Mouse (Mus musculus): ENCODE data around the gene Gm37240. TPM values are rescaled to one million over a fixed set of nuclear protein-coding genes. Genes with fewer than 3 reads are reported as not detected.

Gene Gm37240
- total and polyA plus RNA-seq, 3 experiments, result not detected

DNA sequence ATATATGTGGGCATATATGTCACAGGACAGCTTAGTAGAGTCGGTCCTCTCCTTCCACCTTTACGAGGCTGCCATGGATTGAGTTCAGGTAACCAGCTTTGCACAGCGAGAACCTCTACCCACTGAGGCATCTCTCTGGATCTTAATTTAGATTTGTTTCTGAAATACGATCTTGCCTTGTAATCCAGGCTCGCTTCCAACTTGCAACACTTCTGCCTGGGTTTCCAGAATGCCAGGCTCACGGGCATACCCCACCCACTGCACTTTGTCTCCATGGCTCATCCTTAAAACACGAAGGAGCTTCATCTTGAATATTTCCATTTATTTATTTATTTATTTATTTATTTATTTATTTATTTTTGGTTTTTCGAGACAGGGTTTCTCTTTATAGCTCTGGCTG is 202.0 kb downstream of the Gm37240 start:
- no peak for TF ChIP-seq TAL1 (conservative IDR thresholded peaks at IDR 0.05; ENCODE audit: low read depth, low read length)
- TF ChIP-seq POLR2AphosphoS5 (IDR thresholded peaks at IDR 0.05; ENCODE audit: insufficient replicate concordance, low read depth, low read length), result no peak
- TF ChIP-seq CTCF (IDR thresholded peaks at IDR 0.05; ENCODE audit: low read depth, low read length), result no peak
- TF ChIP-seq GATA1 (IDR thresholded peaks at IDR 0.05; ENCODE audit: borderline replicate concordance, low read length), result no peak
- TF ChIP-seq GATA2 (IDR thresholded peaks at IDR 0.05; ENCODE audit: borderline replicate concordance, low read depth, low read length), result no peak
- Histone ChIP-seq H3K9me3 (replicated peaks) (no peaks in the 10 kb centered on the region), H3K27me3 (ENCODE audit: insufficient read depth, low read length) (peaks cover 19% of the 10 kb centered on the region), H3K4me1 (ENCODE audit: insufficient read depth, low read depth, low read length) (no peaks in the 10 kb centered on the region), H3K4me3 (ENCODE audit: low read depth, low read length) (no peak overlapping the region), H3K36me3 (replicated peaks) (no peaks in the 10 kb centered on the region)
- DNase-seq (ENCODE audit: low spot score), result no peak
- no peak for ATAC-seq (ENCODE audit: extremely low read depth, insufficient number of reproducible peaks, low FRiP score, poor library complexity, severe bottlenecking)

DNA sequence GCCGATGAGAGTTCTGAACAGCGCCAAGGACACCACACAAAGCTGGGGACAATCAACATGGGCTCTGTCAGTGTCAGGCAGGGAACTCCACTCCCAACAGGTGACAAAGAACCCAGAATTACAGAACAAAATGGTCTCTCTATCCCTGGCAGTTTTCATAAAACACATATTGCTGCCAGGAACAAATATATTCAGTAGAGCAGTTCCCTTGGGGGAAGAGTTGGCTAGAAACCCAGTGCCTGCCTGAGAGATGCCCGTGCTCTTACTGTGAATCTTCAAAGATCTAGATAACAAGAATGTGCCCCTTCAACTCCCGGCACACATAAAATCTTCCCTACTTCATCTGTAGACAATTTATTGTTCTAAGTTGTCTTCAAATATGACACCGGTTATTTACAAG is 203.7 kb downstream of the Gm37240 start:
- Histone ChIP-seq H3K27me3 (ENCODE audit: insufficient read depth, low read length) (peaks cover 21% of the 10 kb centered on the region), H3K4me3 (ENCODE audit: low read depth, low read length) (no peak overlapping the region), H3K9me3 (replicated peaks) (no peaks in the 10 kb centered on the region), H3K4me1 (ENCODE audit: insufficient read depth, low read depth, low read length) (no peaks in the 10 kb centered on the region), H3K36me3 (replicated peaks) (no peaks in the 10 kb centered on the region)
- no peak for TF ChIP-seq GATA1 (IDR thresholded peaks at IDR 0.05; ENCODE audit: borderline replicate concordance, low read length)
- no peak for TF ChIP-seq CTCF (IDR thresholded peaks at IDR 0.05; ENCODE audit: low read depth, low read length)
- no peak for TF ChIP-seq TAL1 (conservative IDR thresholded peaks at IDR 0.05; ENCODE audit: low read depth, low read length)
- TF ChIP-seq POLR2AphosphoS5 (IDR thresholded peaks at IDR 0.05; ENCODE audit: insufficient replicate concordance, low read depth, low read length), result no peak
- TF ChIP-seq GATA2 (IDR thresholded peaks at IDR 0.05; ENCODE audit: borderline replicate concordance, low read depth, low read length), result no peak
- DNase-seq (ENCODE audit: low spot score), result no peak
- no peak for ATAC-seq (ENCODE audit: extremely low read depth, insufficient number of reproducible peaks, low FRiP score, poor library complexity, severe bottlenecking)

DNA sequence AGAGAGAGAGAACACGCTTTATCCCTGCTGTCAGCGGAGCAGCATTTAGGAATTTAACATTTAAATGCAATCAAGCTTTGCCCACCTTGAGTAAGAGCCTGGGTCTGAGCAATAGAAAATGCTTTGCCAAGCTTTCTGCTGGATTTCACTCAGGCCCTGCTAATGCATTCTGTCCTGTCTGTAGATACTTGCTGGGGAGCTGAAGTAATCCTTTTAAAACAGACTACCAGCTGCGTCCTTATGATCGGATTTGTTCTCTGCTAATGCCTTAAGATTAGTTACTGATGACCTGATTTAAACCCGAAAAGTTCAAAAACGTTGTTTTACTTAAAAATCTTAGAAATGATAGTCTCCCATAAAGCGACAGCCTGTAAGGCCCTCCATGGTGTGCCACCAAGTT is 206.2 kb downstream of the Gm37240 start:
- Histone ChIP-seq H3K27me3 (ENCODE audit: insufficient read depth, low read length) (peaks cover 26% of the 10 kb centered on the region), H3K9me3 (replicated peaks) (no peaks in the 10 kb centered on the region), H3K36me3 (replicated peaks) (no peaks in the 10 kb centered on the region), H3K4me1 (ENCODE audit: insufficient read depth, low read depth, low read length) (no peaks in the 10 kb centered on the region), H3K4me3 (ENCODE audit: low read depth, low read length) (no peak overlapping the region)
- no peak for ATAC-seq (ENCODE audit: extremely low read depth, insufficient number of reproducible peaks, low FRiP score, poor library complexity, severe bottlenecking)
- no peak for DNase-seq (ENCODE audit: low spot score)
- TF ChIP-seq POLR2AphosphoS5 (IDR thresholded peaks at IDR 0.05; ENCODE audit: insufficient replicate concordance, low read depth, low read length) (no peak), CTCF (IDR thresholded peaks at IDR 0.05; ENCODE audit: low read depth, low read length) (no peak), GATA1 (IDR thresholded peaks at IDR 0.05; ENCODE audit: borderline replicate concordance, low read length) (no peak), GATA2 (IDR thresholded peaks at IDR 0.05; ENCODE audit: borderline replicate concordance, low read depth, low read length) (no peak), TAL1 (conservative IDR thresholded peaks at IDR 0.05; ENCODE audit: low read depth, low read length) (no peak)

DNA sequence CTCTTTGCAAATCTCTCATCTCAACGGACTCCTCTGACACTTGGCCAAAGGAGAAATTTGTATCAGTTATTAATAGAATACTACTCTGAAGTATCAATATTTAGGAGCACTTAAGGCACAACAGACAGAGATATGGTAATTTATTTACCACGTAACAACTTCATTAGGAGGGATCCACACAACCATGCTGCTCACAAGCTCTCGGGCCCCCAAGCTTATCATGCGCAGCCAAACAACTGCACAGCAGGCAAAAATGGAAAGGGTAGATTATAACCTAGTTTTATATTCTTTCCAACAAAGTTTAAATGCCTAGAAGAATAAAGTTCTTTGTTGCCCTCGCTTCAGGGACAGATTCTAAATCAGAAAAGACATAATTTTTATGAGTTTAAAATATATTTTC is 207.4 kb downstream of the Gm37240 start:
- no peaks in the 10 kb centered on the region for H3K36me3 ChIP-seq (replicated peaks)
- no peak for DNase-seq (ENCODE audit: low spot score)
- H3K4me3 ChIP-seq (ENCODE audit: low read depth, low read length), result no peak overlapping the region
- TF ChIP-seq GATA1 (IDR thresholded peaks at IDR 0.05; ENCODE audit: borderline replicate concordance, low read length), result no peak
- TF ChIP-seq CTCF (IDR thresholded peaks at IDR 0.05; ENCODE audit: low read depth, low read length), result no peak
- TF ChIP-seq GATA2 (IDR thresholded peaks at IDR 0.05; ENCODE audit: borderline replicate concordance, low read depth, low read length), result no peak
- no peak for TF ChIP-seq TAL1 (conservative IDR thresholded peaks at IDR 0.05; ENCODE audit: low read depth, low read length)
- TF ChIP-seq POLR2AphosphoS5 (IDR thresholded peaks at IDR 0.05; ENCODE audit: insufficient replicate concordance, low read depth, low read length), result no peak
- peaks cover 29% of the 10 kb centered on the region for H3K27me3 ChIP-seq (ENCODE audit: insufficient read depth, low read length)
- ATAC-seq (ENCODE audit: extremely low read depth, insufficient number of reproducible peaks, low FRiP score, poor library complexity, severe bottlenecking), result no peak
- no peaks in the 10 kb centered on the region for H3K9me3 ChIP-seq (replicated peaks)
- no peaks in the 10 kb centered on the region for H3K4me1 ChIP-seq (ENCODE audit: insufficient read depth, low read depth, low read length)

DNA sequence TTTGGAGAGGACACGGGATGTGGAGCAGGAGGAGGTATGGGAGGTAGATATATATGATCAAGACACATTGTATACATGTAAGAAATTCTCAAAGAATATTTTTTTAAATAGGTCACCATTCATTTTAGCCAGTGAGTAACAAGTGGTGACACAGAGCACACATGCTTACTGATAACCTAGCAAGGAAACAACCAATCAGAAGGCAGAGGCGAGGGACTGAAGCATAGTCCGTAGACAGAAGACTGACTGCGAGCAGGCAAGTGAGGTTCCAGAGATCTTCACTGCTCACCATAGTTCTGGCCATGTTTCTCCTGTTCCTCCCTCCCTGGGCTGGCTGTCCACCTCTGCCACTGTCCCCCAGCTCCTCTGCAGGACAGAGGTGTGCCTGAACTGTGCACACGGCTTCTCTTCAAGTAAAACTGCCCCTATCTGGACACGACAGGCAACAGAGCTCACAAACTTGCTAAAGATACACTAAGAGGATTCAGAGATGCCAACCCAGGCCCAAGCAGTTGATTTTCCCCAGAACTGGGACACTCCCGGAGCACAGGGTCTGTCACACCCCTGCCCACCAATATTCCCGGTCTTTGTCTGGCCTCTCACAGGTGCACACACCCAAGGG is 207.9 kb downstream of the Gm37240 start:
- Histone ChIP-seq H3K27me3 (ENCODE audit: insufficient read depth, low read length) (peaks cover 29% of the 10 kb centered on the region), H3K36me3 (replicated peaks) (no peaks in the 10 kb centered on the region), H3K9me3 (replicated peaks) (no peaks in the 10 kb centered on the region), H3K4me3 (ENCODE audit: low read depth, low read length) (no peak overlapping the region), H3K4me1 (ENCODE audit: insufficient read depth, low read depth, low read length) (no peaks in the 10 kb centered on the region)
- no peak for TF ChIP-seq POLR2AphosphoS5 (IDR thresholded peaks at IDR 0.05; ENCODE audit: insufficient replicate concordance, low read depth, low read length)
- no peak for TF ChIP-seq GATA2 (IDR thresholded peaks at IDR 0.05; ENCODE audit: borderline replicate concordance, low read depth, low read length)
- TF ChIP-seq CTCF (IDR thresholded peaks at IDR 0.05; ENCODE audit: low read depth, low read length), result no peak
- TF ChIP-seq TAL1 (conservative IDR thresholded peaks at IDR 0.05; ENCODE audit: low read depth, low read length), result no peak
- TF ChIP-seq GATA1 (IDR thresholded peaks at IDR 0.05; ENCODE audit: borderline replicate concordance, low read length), result no peak
- no peak for ATAC-seq (ENCODE audit: extremely low read depth, insufficient number of reproducible peaks, low FRiP score, poor library complexity, severe bottlenecking)
- no peak for DNase-seq (ENCODE audit: low spot score)

DNA sequence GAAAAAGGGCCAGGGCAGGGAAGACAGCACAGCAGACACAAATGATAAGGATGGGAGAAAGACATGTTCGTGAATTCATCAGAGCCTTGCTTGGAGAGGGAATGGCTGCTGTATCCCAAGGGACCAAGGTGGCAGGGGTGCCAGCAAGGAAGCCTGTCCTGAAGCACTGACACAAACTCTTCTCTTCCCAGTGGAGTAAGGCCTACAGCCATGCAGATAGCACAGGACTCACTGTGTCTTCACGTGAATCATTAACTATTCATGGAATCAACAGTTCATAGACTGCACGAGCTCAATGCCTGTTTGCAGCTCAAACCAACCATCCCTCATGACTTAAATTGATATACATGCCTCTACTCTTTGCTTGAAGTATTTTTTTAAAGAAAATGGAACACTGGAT is 209.4 kb downstream of the Gm37240 start:
- Histone ChIP-seq H3K27me3 (ENCODE audit: insufficient read depth, low read length) (peaks cover 29% of the 10 kb centered on the region), H3K9me3 (replicated peaks) (no peaks in the 10 kb centered on the region), H3K4me1 (ENCODE audit: insufficient read depth, low read depth, low read length) (no peaks in the 10 kb centered on the region), H3K36me3 (replicated peaks) (no peaks in the 10 kb centered on the region), H3K4me3 (ENCODE audit: low read depth, low read length) (no peak overlapping the region)
- TF ChIP-seq POLR2AphosphoS5 (IDR thresholded peaks at IDR 0.05; ENCODE audit: insufficient replicate concordance, low read depth, low read length), result no peak
- TF ChIP-seq GATA2 (IDR thresholded peaks at IDR 0.05; ENCODE audit: borderline replicate concordance, low read depth, low read length), result no peak
- TF ChIP-seq CTCF (IDR thresholded peaks at IDR 0.05; ENCODE audit: low read depth, low read length), result no peak
- TF ChIP-seq TAL1 (conservative IDR thresholded peaks at IDR 0.05; ENCODE audit: low read depth, low read length), result no peak
- no peak for TF ChIP-seq GATA1 (IDR thresholded peaks at IDR 0.05; ENCODE audit: borderline replicate concordance, low read length)
- ATAC-seq (ENCODE audit: extremely low read depth, insufficient number of reproducible peaks, low FRiP score, poor library complexity, severe bottlenecking), result no peak
- DNase-seq (ENCODE audit: low spot score), result no peak
